Comparison of ENCODE assay signal across 15 mouse cellular contexts in the genomic region with DNA sequence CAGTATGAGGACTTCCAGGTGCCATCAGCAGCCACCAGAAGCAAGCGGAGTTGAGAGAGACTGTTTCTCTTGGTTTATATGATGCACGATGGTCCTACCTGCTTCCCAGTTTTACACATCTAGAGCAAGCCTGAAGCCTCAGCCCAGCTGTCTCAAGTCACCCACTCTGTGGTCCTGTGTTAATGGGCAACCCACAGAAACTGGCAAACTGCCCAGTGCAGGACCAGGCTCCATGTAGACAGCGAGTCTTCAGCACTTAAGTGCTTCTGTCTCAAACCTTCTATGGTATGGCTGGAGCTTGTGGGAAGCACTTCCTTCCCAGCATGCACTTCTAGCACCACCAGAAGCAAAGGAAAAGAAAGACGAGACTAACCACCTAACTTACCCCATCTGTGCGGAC.
"Had no signal": no experiment of that assay in that cellular context is flagged by ENCODE, and none has a peak within 500 bp of the region (broad histone marks: within the 10 kb centered on the region; RNA-seq: fewer than 3 reads in every experiment).

No protein-coding gene starts in this region.

- H3K9ac ChIP-seq: liver, embryonic 15.5 days; neural tube, embryonic 13.5 days had no signal

- H3K27ac ChIP-seq: left cerebral cortex, adult 2 months; limb, embryonic 10.5 days; liver, embryonic 15.5 days; midbrain, embryonic 10.5 days; neural tube, embryonic 13.5 days had no signal

- H3K9me3 ChIP-seq: limb, embryonic 10.5 days; liver, embryonic 15.5 days; midbrain, embryonic 10.5 days; neural tube, embryonic 13.5 days had no signal

- H3K36me3 ChIP-seq: limb, embryonic 10.5 days; liver, embryonic 15.5 days; midbrain, embryonic 10.5 days; neural tube, embryonic 13.5 days had no signal

- DNase-seq: lung, adult 2 months; lung, postnatal 36 days; midbrain, embryonic 14.5 days; retina, postnatal 1 day; right cerebral cortex, postnatal 4 days; spleen, adult 18-20 months; thymus, adult 18-20 months; thymus, postnatal 36 days had no signal

- H3K27me3 ChIP-seq: liver, embryonic 15.5 days; neural tube, embryonic 13.5 days had no signal

- H3K4me3 ChIP-seq: left cerebral cortex, adult 2 months; limb, embryonic 10.5 days; liver, embryonic 15.5 days; midbrain, embryonic 10.5 days; neural tube, embryonic 13.5 days had no signal

- ATAC-seq: lung, postnatal 0 days had no signal

- H3K4me2 ChIP-seq: liver, embryonic 11.5 days; liver, embryonic 15.5 days; neural tube, embryonic 13.5 days had no signal
